Mouse (Mus musculus) brain, adult 10 weeks (tissue): ENCODE data around the gene Olfr605. TPM values are rescaled to one million over a fixed set of nuclear protein-coding genes. Genes with fewer than 3 reads are reported as not detected.

Source experiments
- polyA plus RNA-seq: library from polyadenylated mRNA; stranded (reverse); fragments of 350-450 nt; fragmentation: Illumina TruSeq; extraction: RNeasy Lipid Tissue Mini Kit (QIAGEN cat#74804); gene quantifications from one replicate; pipeline ENCODE4 v1.2.3, GENCODE M21; 2015; ENCODE audit warnings: low read depth, low replicate concordance

Gene Olfr605
- polyA plus RNA-seq, result not detected

GRCm38 (mm10) chr7:103445339-103445738 lies at the start of gene Olfr605:
TSS of gene Olfr605 (minus strand) at chr7:103445439.

DNA sequence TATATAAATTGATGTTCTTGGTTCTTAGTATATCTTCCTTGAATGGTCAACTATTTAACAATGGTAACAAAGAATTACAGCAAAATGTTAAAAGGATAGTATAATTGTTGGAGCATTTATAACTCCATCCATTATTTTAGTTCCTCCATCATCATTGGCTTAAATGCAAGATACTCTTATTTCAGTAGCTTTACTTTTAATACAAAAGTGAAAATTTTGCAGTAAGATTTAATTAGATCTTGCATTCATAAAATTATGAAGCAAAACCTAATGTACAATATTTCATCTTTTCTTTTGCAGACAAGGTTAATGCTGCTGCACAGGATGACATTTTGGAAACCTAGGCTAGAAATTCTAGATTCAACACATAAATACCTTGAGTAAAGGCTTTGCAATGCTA lies 24.3 kb upstream of the Olfr605 start, which contains the start of gene Olfr608:
Gene Olfr608, plus strand, starts transcription at position 301 of the 400 bp plus-strand sequence.

GRCm38 (mm10) chr7:103448746-103449145 lies 3.5 kb upstream of the Olfr605 start, which contains the start of gene Olfr606:
TSS of gene Olfr606 (plus strand) at chr7:103449046.

DNA sequence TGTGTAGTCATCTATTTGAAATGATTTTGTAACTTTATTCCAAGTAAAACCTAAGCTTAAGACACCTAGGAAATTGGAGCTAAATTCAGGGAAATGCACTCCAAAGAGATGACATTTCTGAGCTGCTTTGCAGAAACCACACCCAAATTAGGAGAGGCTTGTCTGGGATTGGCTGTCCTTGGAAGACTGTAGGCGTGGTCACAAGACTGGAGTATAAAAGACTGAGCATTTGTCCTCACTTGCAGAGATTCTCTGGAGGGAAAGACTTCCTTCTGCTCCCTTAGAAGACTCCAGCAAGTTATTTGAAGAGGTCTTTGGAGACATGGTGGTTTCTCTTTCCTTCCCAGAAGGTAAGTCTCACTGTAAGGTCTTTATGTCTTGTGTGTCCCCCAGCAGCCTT lies 30.5 kb downstream of the Olfr605 start, which contains the start of gene Usp17lc:
Gene Usp17lc, plus strand, starts transcription at position 301 of the 400 bp plus-strand sequence.

Other genes with a start within 250 kb of the Olfr605 start
- not detected for gene Olfr593, start 233.6 kb downstream of the Olfr605 start, polyA plus RNA-seq
- gene Olfr594, start 228.4 kb downstream of the Olfr605 start, polyA plus RNA-seq, result not detected
- gene Usp17ld, start 192.9 kb downstream of the Olfr605 start, polyA plus RNA-seq, result not detected
- gene Olfr596, start 139.8 kb downstream of the Olfr605 start, polyA plus RNA-seq, result not detected
- gene Olfr597, start 129.1 kb downstream of the Olfr605 start, polyA plus RNA-seq, result not detected
- not detected for gene Olfr598, start 121.9 kb downstream of the Olfr605 start, polyA plus RNA-seq
- gene Olfr599, start 109.5 kb downstream of the Olfr605 start, polyA plus RNA-seq, result not detected
- not detected for gene Olfr600, start 95.8 kb downstream of the Olfr605 start, polyA plus RNA-seq
- gene Olfr601, start 82.8 kb downstream of the Olfr605 start, polyA plus RNA-seq, result not detected
- not detected for gene Olfr603, start 59.3 kb downstream of the Olfr605 start, polyA plus RNA-seq
- gene Usp17lc, start 30.4 kb downstream of the Olfr605 start, polyA plus RNA-seq, result not detected
- gene Olfr606, start 3.6 kb upstream of the Olfr605 start, polyA plus RNA-seq, result not detected
- not detected for gene Olfr607, start 18.7 kb upstream of the Olfr605 start, polyA plus RNA-seq
- gene Olfr608, start 24.4 kb upstream of the Olfr605 start, polyA plus RNA-seq, result not detected
- gene Olfr609, start 52.6 kb upstream of the Olfr605 start, polyA plus RNA-seq, result not detected
- gene Olfr610, start 66.7 kb upstream of the Olfr605 start, polyA plus RNA-seq, result not detected
- not detected for gene Olfr611, start 75.4 kb upstream of the Olfr605 start, polyA plus RNA-seq
- not detected for gene Olfr612, start 97.3 kb upstream of the Olfr605 start, polyA plus RNA-seq
- not detected for gene Olfr613, start 102.6 kb upstream of the Olfr605 start, polyA plus RNA-seq
- not detected for gene Olfr615, start 110.6 kb upstream of the Olfr605 start, polyA plus RNA-seq
- gene Olfr616, start 123.7 kb upstream of the Olfr605 start, polyA plus RNA-seq, result not detected
- gene Olfr617, start 127.6 kb upstream of the Olfr605 start, polyA plus RNA-seq, result not detected
- gene Olfr618, start 144.7 kb upstream of the Olfr605 start, polyA plus RNA-seq, result not detected
- gene Olfr619, start 155.1 kb upstream of the Olfr605 start, polyA plus RNA-seq, result not detected
- not detected for gene Olfr620, start 167.1 kb upstream of the Olfr605 start, polyA plus RNA-seq
- not detected for gene Olfr622, start 197.3 kb upstream of the Olfr605 start, polyA plus RNA-seq
- gene Olfr623, start 218.3 kb upstream of the Olfr605 start, polyA plus RNA-seq, result not detected
- not detected for gene Olfr624, start 225.8 kb upstream of the Olfr605 start, polyA plus RNA-seq
- not detected for gene Olfr625-ps1, start 237.3 kb upstream of the Olfr605 start, polyA plus RNA-seq